Mouse (Mus musculus): ENCODE results near the gene Taok3.
A peak's percentile ranks its signal among the peaks of the same experiment; 100 is the strongest.

GRCm38 (mm10) chr5:117118850-117119249 lies 1.1 kb upstream of the Taok3 start:
- TF ChIP-seq CTCF (IDR thresholded peaks at IDR 0.05; ENCODE audit: low read depth) = no peak
- TF ChIP-seq EP300 (IDR thresholded peaks at IDR 0.05; ENCODE audit: low read depth) = peak; percentile 32; the same call in 1 of the 2 replicates
